Mouse (Mus musculus) midbrain, embryonic 11.5 days (tissue): ENCODE measurements around the gene Tesc. TPM values are rescaled to one million over a fixed set of nuclear protein-coding genes. Genes with fewer than 3 reads are reported as not detected.
A peak's percentile ranks its signal among the peaks of the same experiment; 100 is the strongest.

Experiments
- ATAC-seq: fragments of 200-750 bp; cut with Nextera tagmentation; 2 replicates; pipeline ENCODE4 v1.8.0; 2017; ENCODE audit warnings: moderate TSS enrichment, moderate library complexity; ENCODE audit not compliant: low FRiP score
- DNase-seq: peaks from one replicate; pipeline ENCODE4 v3.0.0; 2015; ENCODE audit warnings: low spot score; ENCODE audit errors: missing footprints
- H3K27ac ChIP-seq: fragments of 300-500 bp; sonication (generic); 2 replicates; pipeline ENCODE4 v1.5.1; 2014; ENCODE audit warnings: low read depth, low read length
- H3K27me3 ChIP-seq: fragments of 300-500 bp; sonication (generic); 2 replicates; pipeline ENCODE4 v1.6.1; 2014; ENCODE audit warnings: mild to moderate bottlenecking, low read length, moderate library complexity, mixed read lengths; ENCODE audit not compliant: control insufficient read depth, insufficient read depth
- H3K36me3 ChIP-seq: fragments of 300-500 bp; sonication (generic); 2 replicates; pipeline ENCODE4 v1.6.1; 2014; ENCODE audit warnings: mild to moderate bottlenecking, low read length, moderate library complexity, mixed read lengths; ENCODE audit not compliant: control insufficient read depth, insufficient read depth
- H3K4me1 ChIP-seq: fragments of 300-500 bp; sonication (generic); 2 replicates; pipeline ENCODE4 v1.6.1; 2014; ENCODE audit warnings: low read length; ENCODE audit not compliant: control insufficient read depth, insufficient read depth
- H3K4me2 ChIP-seq: fragments of 300-500 bp; sonication (generic); 2 replicates; pipeline ENCODE4 v1.6.1; 2014; ENCODE audit warnings: mild to moderate bottlenecking, moderate library complexity
- H3K4me3 ChIP-seq: fragments of 300-500 bp; sonication (generic); 2 replicates; pipeline ENCODE4 v1.5.1; 2014; ENCODE audit warnings: low read depth, low read length
- H3K9ac ChIP-seq: fragments of 300-500 bp; sonication (generic); 2 replicates; pipeline ENCODE4 v1.6.1; 2014; ENCODE audit warnings: low read length
- H3K9me3 ChIP-seq: fragments of 300-500 bp; sonication (generic); 2 replicates; pipeline ENCODE4 v1.6.1; 2016; ENCODE audit warnings: low read length; ENCODE audit not compliant: control insufficient read depth
- WGBS: fragments of 180-500 bp; shearing (Covaris S2); extraction: QIAGEN DNeasy Blood & Tissue Kit; methylation state at CpG from one replicate; pipeline ENCODE4 v1.1.7; 2014; 5-methylcytosine and 5-hydroxymethylcytosine counted together
- polyA plus RNA-seq: library from polyadenylated mRNA; unstranded; fragments of >200 nt; fragmentation: Nextera tagmentation; extraction: Ambion mirVana; gene quantifications from 2 replicates; pipeline ENCODE4 v1.2.1, GENCODE M21; 2014

Gene Tesc
- polyA plus RNA-seq, 1 experiment from 2014 or later, result 1.2 TPM

DNA sequence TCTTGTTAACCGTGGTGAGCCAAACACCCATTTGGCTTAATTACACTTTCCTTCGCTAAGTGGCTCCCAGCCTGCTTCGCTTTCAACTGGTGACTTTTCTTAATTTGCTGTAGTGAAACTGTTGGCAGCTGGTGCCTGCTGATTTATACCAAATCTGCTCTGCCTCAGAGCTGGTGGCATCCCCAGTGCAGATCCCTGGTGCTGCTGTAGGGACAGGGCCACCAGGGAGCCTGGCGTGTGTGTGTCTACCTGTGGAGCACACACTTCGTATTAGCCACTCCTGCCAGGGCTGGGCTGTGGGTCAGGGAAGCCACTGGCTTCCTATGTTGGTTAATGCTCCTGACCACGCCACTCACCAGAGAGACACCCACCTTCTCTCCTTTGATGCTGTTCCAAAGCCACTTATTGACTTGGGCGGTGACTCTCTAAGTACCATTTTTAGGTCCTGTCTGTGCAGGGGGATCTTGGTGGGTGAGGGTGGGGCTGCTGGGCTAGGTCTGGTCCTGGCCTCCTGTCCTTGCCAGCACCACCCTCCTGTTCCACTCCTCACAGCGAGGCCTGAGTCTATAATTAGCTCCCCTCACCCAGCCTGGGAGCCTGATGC lies 30.1 kb downstream of the Tesc start:
- H3K36me3 ChIP-seq, result no peaks in the 10 kb centered on the region
- 68% methylated on average over 8 of the region's 8 CpGs for WGBS
- H3K27me3 ChIP-seq, result no peaks in the 10 kb centered on the region
- H3K4me3 ChIP-seq, result no peak overlapping the region
- H3K9ac ChIP-seq, result no peak overlapping the region
- H3K27ac ChIP-seq, result no peak overlapping the region
- DNase-seq (no peak), ATAC-seq (no peak)
- H3K4me2 ChIP-seq, result no peak overlapping the region
- H3K4me1 ChIP-seq, result no peaks in the 10 kb centered on the region; the same call in 1 of the 2 replicates
- no peaks in the 10 kb centered on the region for H3K9me3 ChIP-seq

DNA sequence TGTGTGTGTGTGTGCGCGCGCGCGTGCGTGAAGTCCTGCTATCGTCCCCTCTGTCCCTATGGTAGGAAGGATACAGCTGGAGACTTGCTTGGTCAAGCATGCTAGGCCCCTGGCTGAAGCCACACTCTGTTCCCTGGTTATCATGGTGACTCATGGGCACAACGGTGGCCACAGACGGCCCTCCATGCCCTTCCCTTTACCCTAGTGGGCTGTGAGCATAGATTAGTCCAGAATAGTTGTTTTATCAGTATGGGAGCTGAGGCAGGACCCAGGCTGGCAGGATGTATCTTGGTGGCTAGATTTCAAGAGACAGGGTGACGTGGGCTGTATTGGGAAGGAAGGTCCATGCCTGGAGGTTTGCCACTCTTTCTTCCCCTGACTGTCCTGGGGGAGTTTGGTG lies 31.3 kb downstream of the Tesc start:
- no peak overlapping the region for H3K27ac ChIP-seq
- WGBS, result 92% methylated on average over 10 of the region's 10 CpGs
- H3K4me1 ChIP-seq, result peaks cover 7% of the 10 kb centered on the region; the same call in 1 of the 2 replicates
- no peaks in the 10 kb centered on the region for H3K36me3 ChIP-seq
- H3K9me3 ChIP-seq, result no peaks in the 10 kb centered on the region
- DNase-seq (no peak), ATAC-seq (no peak)
- no peaks in the 10 kb centered on the region for H3K27me3 ChIP-seq
- H3K4me3 ChIP-seq, result no peak overlapping the region
- H3K9ac ChIP-seq, result no peak overlapping the region
- no peak overlapping the region for H3K4me2 ChIP-seq

DNA sequence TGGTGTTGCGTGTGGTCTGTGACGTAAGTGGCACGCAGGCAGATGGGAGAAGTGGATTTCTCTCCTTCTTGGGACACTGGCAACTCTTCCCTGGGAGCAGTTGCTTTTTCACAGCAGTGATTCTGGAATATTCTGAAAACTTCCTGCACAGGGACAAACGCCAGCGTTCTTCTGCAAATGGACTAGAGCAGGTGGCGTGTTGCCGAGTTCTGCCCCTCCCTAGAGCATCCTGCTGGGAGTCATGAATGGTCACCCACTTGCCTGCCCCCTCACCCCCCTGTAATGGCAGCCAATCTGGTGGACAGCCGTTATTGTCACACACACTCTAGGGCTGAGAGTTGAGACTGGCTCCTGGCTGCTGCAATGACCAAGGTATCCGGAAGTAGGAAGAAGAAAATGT lies 32.1 kb downstream of the Tesc start:
- WGBS, result 93% methylated on average over 9 of the region's 9 CpGs
- H3K27me3 ChIP-seq, result no peaks in the 10 kb centered on the region
- peaks cover 10% of the 10 kb centered on the region for H3K4me1 ChIP-seq
- H3K36me3 ChIP-seq, result no peaks in the 10 kb centered on the region
- ATAC-seq, result no peak
- no peak overlapping the region for H3K4me3 ChIP-seq
- H3K9me3 ChIP-seq, result no peaks in the 10 kb centered on the region
- no peak for DNase-seq
- H3K27ac ChIP-seq, result no peak overlapping the region
- H3K4me2 ChIP-seq, result no peak overlapping the region
- no peak overlapping the region for H3K9ac ChIP-seq

DNA sequence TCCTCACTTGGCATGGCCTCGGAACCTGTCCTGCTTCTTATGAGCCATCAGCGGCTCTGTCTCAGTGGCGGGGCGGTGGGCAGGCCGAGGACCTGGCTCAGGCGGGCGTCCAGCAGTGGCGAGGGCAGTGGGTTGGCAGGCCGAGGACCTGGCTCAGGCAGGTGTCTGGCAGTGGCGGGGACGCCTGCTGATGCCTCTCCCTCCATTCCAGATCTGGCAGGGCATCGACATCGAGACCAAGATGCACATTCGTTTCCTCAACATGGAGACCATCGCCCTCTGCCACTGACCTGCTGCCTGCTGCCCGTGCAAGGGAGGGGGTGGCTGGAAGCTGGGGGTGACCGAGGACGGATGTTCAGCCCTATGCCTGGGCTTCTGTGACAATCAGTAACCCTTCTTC lies 33.8 kb downstream of the Tesc start:
- H3K4me2 ChIP-seq, result no peak overlapping the region
- no peaks in the 10 kb centered on the region for H3K9me3 ChIP-seq
- H3K4me3 ChIP-seq, result no peak overlapping the region
- no peaks in the 10 kb centered on the region for H3K27me3 ChIP-seq
- ATAC-seq (no peak), DNase-seq (no peak)
- H3K36me3 ChIP-seq, result no peaks in the 10 kb centered on the region
- WGBS, result 96% methylated on average over 17 of the region's 18 CpGs
- no peak overlapping the region for H3K27ac ChIP-seq
- peaks cover 12% of the 10 kb centered on the region for H3K4me1 ChIP-seq
- H3K9ac ChIP-seq, result no peak overlapping the region

DNA sequence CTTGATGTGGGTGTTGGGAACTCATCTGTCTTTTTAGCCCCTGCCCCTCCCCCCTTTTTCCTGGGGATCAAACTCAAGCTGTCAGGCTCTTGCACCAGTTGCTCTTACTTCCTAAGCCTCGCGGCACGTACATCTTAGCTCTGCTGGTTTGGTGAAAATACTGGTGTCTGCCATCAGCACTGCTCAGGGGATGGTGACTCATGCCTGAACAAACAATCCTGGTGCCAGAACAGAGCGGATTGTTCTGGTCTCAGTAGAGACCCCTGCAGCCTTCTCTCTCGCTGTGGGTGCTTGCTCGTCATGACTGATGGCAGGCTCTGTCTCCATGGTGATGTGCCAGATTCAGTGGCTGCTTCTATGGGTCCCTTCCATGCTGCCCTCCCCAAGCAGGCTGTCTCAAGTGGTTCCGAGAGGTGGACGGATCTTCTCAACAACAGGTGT lies 35.7 kb downstream of the Tesc start:
- Histone ChIP-seq H3K27ac (peak overlapping the region; percentile 67; the same call in 1 of the 2 replicates), H3K4me3 (no peak overlapping the region), H3K4me1 (peaks cover 12% of the 10 kb centered on the region), H3K9ac (no peak overlapping the region), H3K4me2 (no peak overlapping the region), H3K9me3 (no peaks in the 10 kb centered on the region), H3K36me3 (no peaks in the 10 kb centered on the region; the same call in 1 of the 2 replicates), H3K27me3 (no peaks in the 10 kb centered on the region)
- WGBS, result 76% methylated on average over 8 of the region's 8 CpGs
- ATAC-seq (no peak), DNase-seq (no peak)

DNA sequence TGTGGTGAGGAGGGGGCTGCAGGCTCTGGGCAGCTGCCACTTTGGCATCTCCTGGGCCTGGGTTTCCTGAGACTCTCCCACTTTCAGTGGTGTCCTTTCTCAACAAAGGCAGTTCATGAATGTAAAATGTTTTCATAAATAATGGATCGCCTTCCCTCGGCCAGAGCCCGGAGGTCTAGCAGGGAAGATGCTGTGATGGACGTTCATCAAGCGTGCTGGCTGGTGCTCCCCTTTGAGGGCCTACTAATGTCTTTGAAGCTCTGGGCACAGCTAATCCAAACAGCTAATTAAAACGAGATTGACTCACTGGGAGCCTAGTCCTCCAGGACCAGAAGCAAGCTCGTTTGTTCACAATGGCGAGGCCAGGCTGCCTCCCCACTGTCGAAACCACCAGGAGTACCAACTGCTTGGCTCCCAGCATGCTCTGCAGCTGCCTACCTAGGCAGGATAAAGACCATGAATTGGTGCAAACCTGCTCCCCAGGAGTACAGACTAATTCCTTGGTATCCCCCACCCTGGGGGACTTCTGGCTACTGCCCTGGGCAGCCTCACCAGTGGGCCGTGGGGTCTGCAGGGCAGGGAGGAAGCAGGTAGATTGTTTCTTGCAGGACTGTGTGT lies 36.9 kb downstream of the Tesc start:
- no peaks in the 10 kb centered on the region; the same call in 1 of the 2 replicates for H3K36me3 ChIP-seq
- no peak overlapping the region for H3K9ac ChIP-seq
- H3K9me3 ChIP-seq, result no peaks in the 10 kb centered on the region
- 35% methylated on average over 10 of the region's 10 CpGs for whole genome bisulfite sequencing
- DNase-seq (no peak), ATAC-seq (peak; percentile 49; the same call in 1 of the 2 replicates)
- H3K4me2 ChIP-seq, result no peak overlapping the region
- H3K27ac ChIP-seq, result peak overlapping the region; percentile 67
- no peaks in the 10 kb centered on the region for H3K27me3 ChIP-seq
- H3K4me1 ChIP-seq, result peaks cover 12% of the 10 kb centered on the region
- H3K4me3 ChIP-seq, result no peak overlapping the region

DNA sequence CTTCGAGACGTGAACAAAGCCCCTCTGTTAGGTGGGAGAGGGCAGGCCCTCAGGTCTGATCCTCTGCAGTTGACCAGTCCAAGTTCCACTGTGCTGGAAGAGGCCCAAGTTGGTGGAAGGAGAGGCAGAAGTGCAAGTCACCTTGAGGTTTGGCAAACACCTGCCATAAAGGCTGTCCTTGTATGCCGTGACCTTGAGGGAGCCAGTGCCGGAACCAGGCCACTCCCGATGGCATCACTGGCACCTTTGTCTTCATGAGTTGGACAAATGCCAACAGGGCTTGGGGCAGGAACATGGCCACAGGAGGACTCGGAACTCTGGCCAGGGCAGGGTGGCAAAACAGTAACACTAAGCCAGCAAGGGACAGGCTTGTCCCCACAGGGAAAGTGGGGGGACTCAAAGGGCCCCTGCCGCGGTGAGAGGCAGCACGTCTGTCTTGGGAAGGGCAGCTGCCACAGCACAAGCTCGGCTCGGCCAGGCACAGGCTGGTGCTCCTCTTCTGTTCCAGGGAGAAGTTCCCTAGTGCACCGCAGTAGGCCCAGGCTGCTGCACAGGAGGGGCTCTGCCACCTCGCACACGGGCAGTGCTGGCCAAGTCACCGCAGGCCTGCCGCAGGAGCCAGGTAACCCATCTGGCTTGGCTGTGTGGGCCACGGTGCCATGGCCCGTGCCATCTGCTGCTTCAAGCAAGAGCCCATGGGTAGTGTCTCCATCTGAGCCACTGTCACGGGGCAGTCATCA lies 38.1 kb downstream of the Tesc start:
- H3K27me3 ChIP-seq, result no peaks in the 10 kb centered on the region
- H3K27ac ChIP-seq, result no peak overlapping the region
- H3K4me2 ChIP-seq, result no peak overlapping the region
- H3K9ac ChIP-seq, result no peak overlapping the region
- H3K4me1 ChIP-seq, result peaks cover 12% of the 10 kb centered on the region
- no peaks in the 10 kb centered on the region for H3K9me3 ChIP-seq
- WGBS, result 95% methylated on average over 19 of the region's 19 CpGs
- DNase-seq (no peak), ATAC-seq (no peak)
- H3K4me3 ChIP-seq, result no peak overlapping the region
- H3K36me3 ChIP-seq, result no peaks in the 10 kb centered on the region; the same call in 1 of the 2 replicates

DNA sequence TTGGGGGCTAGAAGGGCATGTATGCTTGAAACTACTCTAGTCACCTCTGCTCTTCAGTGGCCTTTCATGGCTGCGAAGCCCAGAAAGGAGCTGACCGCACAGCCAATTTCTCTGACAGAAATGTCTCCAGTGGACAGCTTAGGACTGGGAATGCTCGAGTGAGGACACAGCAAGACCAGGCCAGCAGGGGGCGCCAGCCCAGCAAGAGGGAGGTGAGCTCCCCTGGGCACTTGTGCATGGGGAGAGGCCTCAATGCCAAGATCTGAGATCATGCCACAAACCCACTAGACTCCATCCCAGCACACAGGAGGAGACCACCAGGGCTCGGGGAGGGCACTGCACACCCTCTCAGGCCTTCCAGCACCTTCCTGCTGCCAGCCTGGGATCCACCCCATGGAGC lies 39.3 kb downstream of the Tesc start:
- Histone ChIP-seq H3K27ac (no peak overlapping the region), H3K9ac (no peak overlapping the region), H3K4me2 (no peak overlapping the region), H3K4me3 (no peak overlapping the region), H3K4me1 (peaks cover 12% of the 10 kb centered on the region), H3K27me3 (no peaks in the 10 kb centered on the region), H3K9me3 (no peaks in the 10 kb centered on the region), H3K36me3 (no peaks in the 10 kb centered on the region; the same call in 1 of the 2 replicates)
- no peak for ATAC-seq
- peak; percentile 95 for DNase-seq
- WGBS, result 59% methylated on average over 5 of the region's 5 CpGs

DNA sequence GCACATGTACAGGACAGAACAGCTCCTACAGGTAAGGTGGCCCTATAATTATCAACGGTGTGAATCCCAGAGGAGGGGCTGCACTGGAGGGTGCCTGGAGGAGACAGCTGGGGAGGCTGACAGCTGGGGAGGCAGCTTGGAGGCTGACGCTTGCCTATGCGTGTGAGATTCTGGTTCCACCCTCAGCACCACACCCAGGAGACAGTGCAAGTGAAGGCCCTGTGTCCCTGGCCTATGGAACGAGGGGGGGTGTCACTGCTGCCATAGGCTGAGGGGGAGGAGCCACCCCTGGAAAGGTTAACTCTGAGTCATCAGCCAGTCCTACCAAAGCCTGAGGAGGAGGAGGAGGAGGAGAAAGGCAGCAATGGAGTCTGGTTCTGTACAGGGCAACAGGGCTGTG lies 40.0 kb downstream of the Tesc start:
- Histone ChIP-seq H3K27me3 (no peaks in the 10 kb centered on the region), H3K4me3 (no peak overlapping the region), H3K4me1 (peaks cover 12% of the 10 kb centered on the region), H3K36me3 (no peaks in the 10 kb centered on the region; the same call in 1 of the 2 replicates), H3K9ac (no peak overlapping the region), H3K4me2 (no peak overlapping the region), H3K27ac (no peak overlapping the region), H3K9me3 (no peaks in the 10 kb centered on the region)
- WGBS, result 83% methylated on average over 4 of the region's 4 CpGs
- DNase-seq, result no peak
- ATAC-seq, result no peak
